Mouse (Mus musculus) testis, adult 2 months (tissue): Measurements from ENCODE around the gene Wnk1. TPM values are rescaled to one million over a fixed set of nuclear protein-coding genes. Genes with fewer than 3 reads are reported as not detected.

Experiments used
- H3K27ac ChIP-seq: fragments of 200-500 bp; 2 replicates; pipeline ENCODE4 v1.5.1; 2012; ENCODE audit warnings: low read depth, low read length; ENCODE audit not compliant: control insufficient read depth, insufficient read depth
- H3K27me3 ChIP-seq: fragments of 200-500 bp; 2 replicates; pipeline ENCODE4 v1.6.1; 2012; ENCODE audit warnings: mild to moderate bottlenecking, low read length, moderate library complexity; ENCODE audit not compliant: control insufficient read depth, insufficient read depth
- H3K36me3 ChIP-seq: fragments of 200-500 bp; 2 replicates; pipeline ENCODE4 v1.6.1; 2012; ENCODE audit warnings: mild to moderate bottlenecking, low read length; ENCODE audit not compliant: control insufficient read depth, insufficient read depth
- H3K4me1 ChIP-seq: fragments of 200-500 bp; 2 replicates; pipeline ENCODE4 v1.6.1; 2012; ENCODE audit warnings: low read length; ENCODE audit not compliant: control insufficient read depth, insufficient read depth
- H3K4me3 ChIP-seq: fragments of 200-500 bp; 2 replicates; pipeline ENCODE4 v1.5.1; 2012; ENCODE audit warnings: low read depth, mild to moderate bottlenecking, low read length, moderate library complexity, mixed read lengths; ENCODE audit not compliant: control insufficient read depth
- CTCF ChIP-seq: fragments of 200-500 bp; IDR thresholded peaks from 2 replicates; pipeline ENCODE4 v1.5.1; 2012; ENCODE audit warnings: low read depth, mild to moderate bottlenecking, inconsistent platforms, low read length, moderate library complexity; ENCODE audit not compliant: control insufficient read depth, insufficient read depth, insufficient replicate concordance
- POLR2A ChIP-seq: fragments of 200-500 bp; IDR thresholded peaks from 2 replicates; pipeline ENCODE4 v1.6.1; 2012; ENCODE audit warnings: low read depth, mild to moderate bottlenecking, inconsistent platforms, low read length, moderate library complexity; ENCODE audit not compliant: control insufficient read depth
- polyA plus RNA-seq: library from polyadenylated mRNA; depleted of rRNA; stranded (reverse); fragments of >200 nt; gene quantifications from 2 replicates; pipeline ENCODE4 v1.2.3, GENCODE M21; 2012; rRNA removed

The Wnk1 gene
- polyA plus RNA-seq, 1 experiment: 137 TPM

- Histone ChIP-seq H3K27ac (peak overlapping the region; percentile 94), H3K27me3 (no peaks in the 10 kb centered on the region)
- TF ChIP-seq CTCF (no peak), POLR2A (no peak)
Observed at GRCm38 (mm10) chr6:119903081-119903789, 135.2 kb downstream of the Wnk1 start.

GRCm38 (mm10) chr6:119902204-119903080 is 136.0 kb downstream of the Wnk1 start, which contains the start of gene Rad52:
Gene Rad52, plus strand, starts transcription at chr6:119902698.
- H3K27ac ChIP-seq: peak within 1 kb of the TSS; percentile 94
- H3K4me1 ChIP-seq: peaks cover 2% of the 10 kb centered on the region; the same call in 1 of the 2 replicates
- no peaks in the 10 kb centered on the region for H3K27me3 ChIP-seq
- H3K36me3 ChIP-seq: no peaks in the 10 kb centered on the region
- peak; percentile 71 for TF ChIP-seq POLR2A
- no peak for TF ChIP-seq CTCF
- peak within 1 kb of the TSS; percentile 92 for H3K4me3 ChIP-seq

More at GRCm38 (mm10) chr6:119903081-119903789, 135.2 kb downstream of the Wnk1 start:
- peak overlapping the region; percentile 92 for H3K4me3 ChIP-seq
- peaks cover 2% of the 10 kb centered on the region; the same call in 1 of the 2 replicates for H3K4me1 ChIP-seq
- no peaks in the 10 kb centered on the region for H3K36me3 ChIP-seq

- Histone ChIP-seq H3K36me3 (no peaks in the 10 kb centered on the region), H3K4me3 (no peak overlapping the region), H3K4me1 (peaks cover 3% of the 10 kb centered on the region; the same call in 1 of the 2 replicates), H3K27me3 (no peaks in the 10 kb centered on the region), H3K27ac (no peak overlapping the region)
- TF ChIP-seq CTCF (no peak), POLR2A (no peak)
Observed at GRCm38 (mm10) chr6:119892711-119893110, 145.8 kb downstream of the Wnk1 start.

- Histone ChIP-seq H3K27ac (no peak overlapping the region), H3K36me3 (no peaks in the 10 kb centered on the region), H3K4me1 (peaks cover 3% of the 10 kb centered on the region), H3K4me3 (no peak overlapping the region), H3K27me3 (no peaks in the 10 kb centered on the region)
- TF ChIP-seq CTCF: no peak
- no peak for TF ChIP-seq POLR2A
Observed at GRCm38 (mm10) chr6:119883151-119883550, 155.3 kb downstream of the Wnk1 start.

Other genes with a start within 250 kb of the Wnk1 start
- 9.2 and 9.9 TPM in 2 replicates for gene Erc1, start 190.5 kb downstream of the Wnk1 start, polyA plus RNA-seq
- 11.6 and 12.5 TPM in 2 replicates for gene Rad52, start 136.0 kb downstream of the Wnk1 start, polyA plus RNA-seq
- 0.17 TPM in 1 of 2 replicates, not detected in the other for gene Ninj2, start 54.7 kb upstream of the Wnk1 start, polyA plus RNA-seq